Mouse (Mus musculus): ENCODE results near the gene Akr1d1.
A peak's percentile ranks its signal among the peaks of the same experiment; 100 is the strongest.

The Akr1d1 gene

GRCm38 (mm10) chr6:37593551-37594089 is 63.6 kb downstream of the Akr1d1 start:
- no peak for TF ChIP-seq GATA4 (IDR thresholded peaks at IDR 0.05; ENCODE audit: insufficient replicate concordance, low read length)

DNA sequence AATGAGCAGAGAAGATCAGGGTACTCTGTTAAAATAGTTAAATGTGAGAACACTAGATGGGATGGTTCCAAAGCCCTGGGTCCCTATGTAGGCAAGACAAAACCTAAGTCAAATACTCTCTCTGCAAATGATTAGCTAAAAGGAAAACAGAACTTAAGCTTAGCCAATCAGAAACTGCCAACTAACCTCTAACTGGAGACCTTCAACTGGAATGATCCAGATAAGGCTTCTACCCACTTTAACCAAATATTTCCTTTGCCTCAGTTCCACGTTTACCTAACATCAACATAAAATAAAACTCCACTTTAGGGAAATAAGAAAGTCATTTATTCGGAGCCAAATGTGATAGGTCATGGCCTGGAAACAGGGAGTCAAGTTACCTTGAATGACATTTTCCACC is 67.1 kb downstream of the Akr1d1 start:
- peak; percentile 78 for TF ChIP-seq GATA4 (IDR thresholded peaks at IDR 0.05; ENCODE audit: insufficient replicate concordance, low read length)

GRCm38 (mm10) chr6:37598033-37598432 is 68.1 kb downstream of the Akr1d1 start:
- TF ChIP-seq GATA4 (IDR thresholded peaks at IDR 0.05; ENCODE audit: insufficient replicate concordance, low read length) = no peak

GRCm38 (mm10) chr6:37600976-37601498 is 71.1 kb downstream of the Akr1d1 start:
- TF ChIP-seq GATA4 (IDR thresholded peaks at IDR 0.05; ENCODE audit: insufficient replicate concordance, low read length) = no peak

- peak; percentile 78 for TF ChIP-seq GATA4 (IDR thresholded peaks at IDR 0.05; ENCODE audit: insufficient replicate concordance, low read length)
These were observed 73.1 kb downstream of the Akr1d1 start for GRCm38 (mm10) chr6:37602857-37603765.

GRCm38 (mm10) chr6:37604178-37604883 is 74.4 kb downstream of the Akr1d1 start:
- peak; percentile 89 for TF ChIP-seq GATA4 (IDR thresholded peaks at IDR 0.05; ENCODE audit: insufficient replicate concordance, low read length)

DNA sequence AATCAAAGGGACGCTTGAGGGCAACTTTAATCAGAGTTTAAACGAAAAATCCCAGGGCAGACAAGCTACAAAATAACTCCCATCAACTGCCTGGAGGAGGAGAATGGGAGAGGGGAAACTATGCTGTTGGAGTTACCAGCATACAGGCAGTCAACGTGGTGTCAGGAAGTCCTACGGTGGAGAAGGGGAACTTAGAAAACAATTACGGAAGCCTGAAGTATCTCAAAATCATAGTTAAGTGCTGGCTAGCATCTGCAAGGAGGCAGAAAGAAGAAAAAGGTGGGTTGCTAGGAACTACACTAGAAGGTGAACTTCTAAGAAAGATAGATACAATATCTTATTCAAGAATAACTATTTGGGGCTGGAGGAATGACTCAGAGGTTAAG is 74.9 kb downstream of the Akr1d1 start:
- TF ChIP-seq GATA4 (IDR thresholded peaks at IDR 0.05; ENCODE audit: insufficient replicate concordance, low read length) = no peak

GRCm38 (mm10) chr6:37607511-37608289 is 77.7 kb downstream of the Akr1d1 start:
- TF ChIP-seq GATA4 (IDR thresholded peaks at IDR 0.05; ENCODE audit: insufficient replicate concordance, low read length) = peak; percentile 70; the same call in 1 of the 2 replicates

DNA sequence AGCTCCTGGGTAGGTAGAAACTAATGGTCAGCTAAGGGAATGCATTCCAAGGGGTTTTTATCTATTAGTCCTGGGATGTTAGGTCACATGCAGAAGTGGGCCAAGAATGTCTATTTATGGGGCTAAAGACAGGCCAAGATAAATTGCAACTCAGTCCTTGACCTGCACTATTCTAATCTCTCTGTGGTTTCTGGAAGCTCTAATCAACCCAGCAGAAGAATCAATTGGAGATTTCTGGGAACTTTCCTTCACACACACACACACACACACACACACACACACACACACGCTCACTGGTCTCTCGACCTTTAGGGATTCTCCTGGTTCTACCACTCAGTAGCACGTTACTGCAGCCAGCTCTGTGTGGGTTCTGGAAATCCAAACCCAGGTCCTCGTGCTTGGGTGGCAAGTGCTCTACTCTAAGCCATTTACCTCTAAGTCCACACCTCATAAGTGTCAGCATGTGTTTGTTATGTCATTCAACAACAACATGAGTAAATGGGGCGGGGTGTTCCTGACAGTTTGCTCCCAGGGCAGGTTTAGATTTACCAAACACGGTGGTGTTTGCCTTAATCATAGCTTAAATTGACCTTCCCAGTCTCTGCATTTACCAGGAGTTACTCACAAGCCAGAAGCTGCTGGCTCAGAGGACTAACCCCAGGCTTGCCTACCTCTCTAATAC is 82.8 kb downstream of the Akr1d1 start:
- TF ChIP-seq GATA4 (IDR thresholded peaks at IDR 0.05; ENCODE audit: insufficient replicate concordance, low read length) = peak; percentile 74

- TF ChIP-seq GATA4 (IDR thresholded peaks at IDR 0.05; ENCODE audit: insufficient replicate concordance, low read length) = no peak
These were observed 85.5 kb downstream of the Akr1d1 start for GRCm38 (mm10) chr6:37615490-37615889.

- TF ChIP-seq GATA4 (IDR thresholded peaks at IDR 0.05; ENCODE audit: insufficient replicate concordance, low read length) = no peak
These were observed 86.2 kb downstream of the Akr1d1 start for GRCm38 (mm10) chr6:37616136-37616535.

DNA sequence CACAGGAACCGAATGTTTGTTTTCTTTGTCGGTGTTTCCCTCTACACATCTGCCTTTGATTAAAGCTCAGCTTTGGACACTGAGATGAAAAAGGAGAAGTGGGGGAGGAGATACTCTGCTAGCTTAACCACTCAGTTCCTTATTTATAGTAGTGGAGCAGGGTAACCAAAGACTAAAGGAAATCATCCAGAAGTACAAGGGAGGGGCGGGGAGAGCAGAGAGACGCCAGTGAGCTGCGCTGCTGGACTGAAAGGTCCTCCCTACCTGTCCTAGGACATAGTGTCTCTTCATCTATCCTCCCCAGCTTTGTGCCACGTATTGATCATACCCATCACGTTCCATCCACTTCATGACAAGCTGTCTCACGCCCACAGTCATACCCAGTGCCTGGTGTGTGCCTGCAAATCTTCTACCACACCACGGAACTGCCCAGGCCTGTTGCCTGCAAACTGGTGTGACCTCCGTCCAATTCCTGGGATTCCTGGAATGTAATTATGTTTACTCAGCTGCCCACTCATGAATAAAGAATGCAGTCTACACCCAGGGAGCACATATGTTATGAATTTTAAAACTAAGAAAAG is 87.5 kb downstream of the Akr1d1 start:
- TF ChIP-seq GATA4 (IDR thresholded peaks at IDR 0.05; ENCODE audit: insufficient replicate concordance, low read length) = no peak

Data from liver, adult (tissue).